Mouse (Mus musculus) spleen, postnatal 36 days (tissue): ENCODE data around the gene Gm5796.
"Not testable (repeated sequence)": the region's sequence is repeated elsewhere in the genome, so short reads cannot be mapped to it uniquely, and the experiment has no call there.

Experiments used
- DNase-seq, 2 experiments: peaks; one replicate each; pipeline ENCODE4 v3.0.0; 2022; ENCODE audit warnings: low spot score in 2 of 2, mixed read lengths in 1 of 2

The Gm5796 gene

DNA sequence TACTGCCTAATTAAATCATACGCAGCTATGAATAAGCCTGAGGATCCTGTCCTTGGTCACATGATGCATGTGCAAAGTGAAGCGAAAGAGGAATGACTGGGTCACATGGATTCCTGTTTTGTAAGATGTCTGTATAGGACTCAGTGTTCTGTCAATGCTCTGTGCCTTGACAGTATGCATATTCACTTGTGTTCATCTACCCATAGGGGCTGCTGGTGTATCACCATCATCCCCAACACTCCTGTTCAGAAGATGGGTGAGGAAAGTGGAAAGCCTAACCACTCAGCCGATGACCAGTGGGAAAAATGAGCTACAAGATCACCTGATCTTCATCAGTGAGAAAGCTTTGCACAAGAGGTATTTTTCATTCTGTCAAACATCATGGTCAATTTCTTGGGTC, at the start of gene Gm5796:
Gene Gm5796 (plus strand): TSS at position 301 of the 400 bp plus-strand sequence.
- not testable (repeated sequence) for DNase-seq

DNA sequence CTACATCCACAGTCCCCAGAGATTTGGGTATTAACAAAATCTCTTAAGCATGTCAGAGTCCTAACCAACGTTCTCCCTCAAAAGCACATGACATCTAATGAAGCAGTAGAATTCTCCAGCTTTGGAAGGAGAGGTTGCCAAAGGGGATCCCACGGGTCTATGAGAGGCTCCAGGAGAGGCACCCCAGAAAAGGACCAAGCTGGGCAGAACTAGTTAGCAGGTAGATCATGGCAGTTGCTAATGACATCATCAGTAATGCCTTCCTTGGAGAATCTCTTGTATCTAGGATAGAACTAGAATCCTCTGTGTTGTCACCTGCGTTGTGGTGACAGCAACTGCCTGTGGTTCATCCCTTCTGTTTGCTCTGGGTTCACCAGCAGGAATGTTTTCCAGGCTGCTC, 25.6 kb upstream of the Gm5796 start, which contains the start of gene Gm3099:
Gene Gm3099 (plus strand): TSS at position 301 of the 400 bp plus-strand sequence.
- not testable (repeated sequence) for DNase-seq

DNA sequence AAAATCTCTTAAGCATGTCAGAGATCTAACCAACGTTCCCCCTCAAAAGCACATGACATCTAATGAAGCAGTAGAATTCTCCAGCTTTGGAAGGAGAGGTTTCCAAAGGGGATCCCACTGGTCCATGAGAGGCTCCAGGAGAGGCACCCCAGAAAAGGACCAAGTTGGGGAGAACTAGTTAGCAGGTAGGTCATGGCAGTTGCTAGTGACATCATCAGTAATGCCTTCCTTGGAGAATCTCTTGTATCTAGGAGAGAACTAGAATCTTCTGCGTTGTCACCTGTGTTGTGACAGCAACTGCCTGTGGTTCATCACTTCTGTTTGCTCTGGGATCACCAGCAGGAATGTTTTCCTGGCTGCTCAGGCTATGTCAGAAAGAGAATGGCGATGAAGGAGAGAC, 60.1 kb downstream of the Gm5796 start, which contains the start of gene Gm3115:
Gene Gm3115 (plus strand): TSS at position 301 of the 400 bp plus-strand sequence.
- not testable (repeated sequence) for DNase-seq
